Mouse (Mus musculus) brain, embryonic 18.5 days (tissue): ENCODE results near the gene Dnm3.
A peak's percentile ranks its signal among the peaks of the same experiment; 100 is the strongest.

Source experiments
- DNase-seq: peaks from one replicate; pipeline ENCODE4 v3.0.0-alpha.2; 2012; ENCODE audit warnings: low read depth, low spot score

Gene Dnm3

DNA sequence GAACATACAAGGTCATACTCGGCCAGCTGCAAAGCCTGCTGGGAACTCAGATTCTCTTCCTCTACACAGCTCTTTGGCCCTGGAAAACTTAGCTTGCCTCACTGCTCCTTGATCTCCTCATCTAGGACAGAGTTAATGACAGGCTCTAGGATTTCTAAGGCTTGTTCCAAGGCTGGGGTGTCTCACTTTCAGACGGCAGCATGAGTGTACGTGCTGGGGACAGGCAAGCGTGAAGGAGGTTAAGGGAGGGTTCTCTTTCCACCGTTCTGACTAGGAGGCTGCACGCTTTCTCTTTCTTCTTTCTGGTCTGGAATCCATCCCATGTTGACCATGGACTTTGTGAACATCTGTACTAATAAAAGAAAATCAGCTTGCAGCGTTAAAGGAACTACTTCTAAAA is 315.2 kb downstream of the Dnm3 start:
- DNase-seq, result no peak

DNA sequence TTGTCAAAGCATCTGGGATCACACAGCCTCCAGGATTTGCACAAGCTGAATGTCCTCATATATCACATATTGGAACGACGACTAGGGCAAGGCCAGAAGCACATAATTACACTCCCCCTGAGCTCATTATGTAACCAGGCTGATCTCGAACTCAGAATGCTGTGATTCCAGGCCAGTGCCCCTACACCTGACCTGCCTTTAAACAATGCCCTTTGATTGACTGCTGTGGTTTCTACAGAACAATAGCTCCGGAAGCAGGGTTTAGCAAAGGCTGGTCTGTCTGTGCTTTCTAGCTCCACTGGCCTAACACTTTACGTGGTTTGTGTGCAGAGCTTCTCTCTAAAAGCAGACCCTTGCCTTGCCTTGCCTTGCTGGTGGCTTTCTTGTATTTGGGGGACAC is 315.6 kb downstream of the Dnm3 start:
- no peak for DNase-seq

DNA sequence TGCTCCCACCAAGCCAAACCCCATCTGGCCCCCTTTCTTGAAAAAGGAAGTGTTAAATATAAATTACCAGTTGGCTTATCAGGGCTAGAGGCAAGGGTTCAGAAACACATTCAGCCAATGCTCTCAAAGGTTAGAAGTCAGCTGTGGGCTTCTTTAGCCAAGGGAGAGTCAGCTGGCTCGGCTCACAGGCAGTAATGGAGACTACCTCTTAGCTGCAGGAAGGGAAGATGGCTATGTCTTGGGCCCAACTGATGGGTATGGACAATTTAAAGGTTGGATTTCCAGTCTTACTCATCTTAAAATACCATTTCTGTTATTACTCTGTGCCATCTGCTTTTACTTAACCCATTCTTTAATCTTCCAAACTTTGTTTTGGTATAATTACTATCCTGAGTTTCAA is 317.1 kb downstream of the Dnm3 start:
- DNase-seq, result no peak

DNA sequence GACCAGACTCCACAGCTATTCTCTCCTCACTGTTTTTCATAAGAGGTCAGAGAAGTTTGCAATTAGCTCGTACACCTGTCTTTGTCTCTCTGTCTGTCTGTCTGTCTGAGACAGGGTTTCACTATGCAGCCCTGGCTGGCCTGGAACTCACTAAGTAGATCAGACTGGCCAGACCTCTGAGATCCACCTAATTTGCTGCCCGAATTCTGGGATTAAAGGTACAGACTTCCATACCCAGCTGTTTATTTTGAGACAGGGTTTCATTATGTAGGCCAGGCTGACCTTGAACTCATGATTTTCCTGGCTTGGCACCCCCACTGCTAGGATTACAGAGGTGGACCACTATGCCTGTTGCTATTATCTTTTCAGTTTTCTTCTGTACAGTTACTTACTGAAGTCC is 319.3 kb downstream of the Dnm3 start:
- no peak for DNase-seq

DNA sequence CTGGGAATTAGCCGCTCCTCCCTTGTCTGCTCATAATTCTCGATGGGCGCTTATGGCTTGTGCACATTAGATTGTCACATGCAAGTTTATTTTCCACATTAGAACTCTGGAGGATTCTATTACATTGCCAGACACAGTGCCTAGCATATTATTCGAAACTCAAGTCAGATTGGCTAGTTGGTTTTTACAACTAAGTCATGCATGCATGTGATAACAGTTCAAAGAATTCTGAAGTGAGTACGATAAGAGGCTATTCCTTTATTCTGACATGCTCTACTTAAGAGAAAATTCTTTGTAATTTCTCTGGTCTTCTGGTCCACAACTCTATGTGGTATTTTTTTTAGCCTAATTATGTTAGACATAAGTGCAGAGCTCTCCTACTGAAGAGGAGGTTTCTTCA is 320.2 kb downstream of the Dnm3 start:
- DNase-seq, result no peak

DNA sequence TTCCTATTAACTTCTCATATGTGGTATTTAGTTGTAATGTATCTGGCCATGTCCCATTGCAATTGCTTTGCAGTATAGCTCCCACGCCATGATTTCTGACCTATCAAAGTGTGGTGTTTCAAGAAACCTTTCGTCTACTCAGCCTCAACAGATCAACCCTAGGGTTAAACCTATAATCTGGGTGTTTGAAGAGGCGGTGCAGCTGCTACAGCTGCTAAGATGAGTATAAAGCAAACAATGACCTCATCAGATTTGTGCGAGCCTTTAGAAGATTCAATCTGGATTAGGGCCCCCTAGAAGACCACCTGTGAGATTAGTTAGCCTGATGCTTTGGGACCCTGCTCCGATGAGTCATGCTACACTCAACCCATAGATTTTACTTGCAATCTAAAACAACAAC is 321.0 kb downstream of the Dnm3 start:
- DNase-seq, result no peak

DNA sequence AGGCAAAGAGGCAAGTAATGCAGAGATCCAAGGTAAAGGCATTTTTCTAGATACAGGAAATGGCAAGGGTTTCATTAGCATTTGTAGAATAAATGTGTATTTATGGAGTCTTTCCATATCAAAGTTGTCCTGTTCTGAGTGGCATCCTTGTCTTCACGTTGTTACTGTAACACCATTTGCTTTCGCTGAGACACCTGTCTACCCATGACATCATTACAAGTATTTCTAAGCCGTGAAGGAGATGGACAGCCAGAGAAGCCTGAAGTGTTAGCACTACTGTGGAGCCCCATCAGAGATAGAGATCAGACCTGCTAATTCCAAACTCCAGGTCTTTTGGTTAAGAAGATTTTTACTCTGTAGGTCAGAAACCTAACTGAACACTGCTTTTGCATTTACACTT is 322.3 kb downstream of the Dnm3 start:
- no peak for DNase-seq

DNA sequence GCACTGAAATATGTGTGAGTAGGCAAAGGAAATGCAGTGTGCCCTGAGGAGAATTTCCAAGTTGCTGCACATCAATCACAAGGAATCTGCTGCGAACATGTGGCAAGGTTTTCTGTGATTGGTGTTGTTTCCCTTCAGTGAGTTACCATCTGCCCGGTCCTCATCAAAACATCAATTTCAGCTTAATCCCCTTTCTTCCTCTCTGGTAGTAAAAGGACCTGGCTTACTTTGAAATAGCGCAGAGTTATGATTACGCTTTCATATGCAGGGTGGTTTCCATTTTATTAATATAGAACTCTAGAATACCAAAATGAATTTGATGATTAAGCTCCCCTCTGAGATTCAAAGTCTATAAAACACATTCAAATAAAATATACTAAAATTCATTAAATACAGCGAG is 324.7 kb downstream of the Dnm3 start:
- no peak for DNase-seq

DNA sequence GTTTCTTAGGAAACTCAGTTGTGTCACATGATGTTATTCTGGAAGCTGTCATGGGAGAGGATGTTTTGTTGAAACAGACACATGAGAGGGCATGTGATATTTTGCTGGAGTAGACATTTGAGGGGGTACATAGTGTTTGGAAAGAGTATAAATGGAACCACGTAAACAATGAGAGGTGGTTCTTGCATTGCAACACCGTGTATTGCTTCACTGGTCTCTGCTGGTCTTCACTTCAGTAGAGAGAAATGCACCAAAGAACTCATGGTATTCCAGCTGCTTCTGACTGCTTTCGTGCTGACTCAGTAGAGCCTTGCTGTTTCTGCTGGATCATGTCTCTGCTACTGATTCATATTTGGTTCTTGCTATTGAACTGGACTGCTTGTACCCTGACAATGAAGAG is 328.1 kb downstream of the Dnm3 start:
- DNase-seq, result no peak

DNA sequence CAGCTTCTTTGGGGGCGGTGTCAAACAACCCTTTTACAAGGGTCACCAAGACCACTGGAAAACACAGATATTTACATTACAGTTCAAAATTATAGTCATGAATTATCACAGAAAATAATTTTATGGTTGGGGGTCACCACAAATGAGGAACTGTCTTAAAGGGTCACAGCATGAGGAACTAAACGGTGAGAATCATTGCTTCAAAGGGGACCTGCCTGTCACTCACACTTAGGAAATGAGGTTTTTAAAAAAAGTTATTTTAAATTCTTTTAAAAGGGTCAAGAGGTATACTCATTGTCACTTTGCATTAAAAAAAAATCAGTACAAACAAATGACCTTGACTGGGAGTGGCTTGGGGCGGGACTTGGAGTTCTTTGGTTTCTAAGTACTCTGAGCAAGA is 330.3 kb downstream of the Dnm3 start:
- no peak for DNase-seq

DNA sequence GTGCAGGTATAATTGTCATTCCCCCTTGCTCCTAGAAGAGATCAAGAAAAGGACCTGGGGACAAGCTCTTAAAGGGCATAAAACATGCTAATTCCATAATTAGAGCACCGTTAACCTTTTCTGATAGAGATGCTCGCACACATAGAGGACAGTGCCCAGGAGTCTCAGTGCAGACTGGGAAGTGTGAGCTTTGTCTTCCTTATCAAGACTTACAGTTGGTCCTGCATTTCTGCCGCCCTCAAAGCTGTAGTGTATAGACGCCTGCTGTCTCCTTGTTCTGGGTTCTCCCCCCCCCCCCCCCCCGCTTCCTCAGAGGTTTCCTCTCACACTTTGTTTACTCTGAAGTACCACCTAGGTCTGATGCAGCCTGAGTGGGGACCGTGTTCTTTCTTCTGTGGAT is 332.1 kb downstream of the Dnm3 start:
- DNase-seq, result no peak

DNA sequence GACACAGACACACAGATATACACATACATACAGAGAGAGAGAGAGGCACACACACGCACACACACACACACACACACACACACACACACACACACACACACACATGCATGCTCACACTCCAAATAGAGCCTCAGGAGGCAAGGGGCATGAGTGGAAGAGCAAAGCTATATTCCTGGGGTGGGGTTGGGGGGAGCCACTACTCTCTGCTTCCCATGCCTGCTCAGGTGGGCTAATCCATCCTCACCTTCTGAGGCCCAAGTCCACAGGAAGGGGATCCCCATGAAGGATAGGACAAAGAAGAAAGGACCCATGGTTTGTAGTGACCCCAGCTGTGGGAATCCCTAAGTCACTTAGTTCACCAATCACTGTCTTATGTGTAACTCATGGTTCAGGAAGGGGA is 332.8 kb downstream of the Dnm3 start:
- no peak for DNase-seq

DNA sequence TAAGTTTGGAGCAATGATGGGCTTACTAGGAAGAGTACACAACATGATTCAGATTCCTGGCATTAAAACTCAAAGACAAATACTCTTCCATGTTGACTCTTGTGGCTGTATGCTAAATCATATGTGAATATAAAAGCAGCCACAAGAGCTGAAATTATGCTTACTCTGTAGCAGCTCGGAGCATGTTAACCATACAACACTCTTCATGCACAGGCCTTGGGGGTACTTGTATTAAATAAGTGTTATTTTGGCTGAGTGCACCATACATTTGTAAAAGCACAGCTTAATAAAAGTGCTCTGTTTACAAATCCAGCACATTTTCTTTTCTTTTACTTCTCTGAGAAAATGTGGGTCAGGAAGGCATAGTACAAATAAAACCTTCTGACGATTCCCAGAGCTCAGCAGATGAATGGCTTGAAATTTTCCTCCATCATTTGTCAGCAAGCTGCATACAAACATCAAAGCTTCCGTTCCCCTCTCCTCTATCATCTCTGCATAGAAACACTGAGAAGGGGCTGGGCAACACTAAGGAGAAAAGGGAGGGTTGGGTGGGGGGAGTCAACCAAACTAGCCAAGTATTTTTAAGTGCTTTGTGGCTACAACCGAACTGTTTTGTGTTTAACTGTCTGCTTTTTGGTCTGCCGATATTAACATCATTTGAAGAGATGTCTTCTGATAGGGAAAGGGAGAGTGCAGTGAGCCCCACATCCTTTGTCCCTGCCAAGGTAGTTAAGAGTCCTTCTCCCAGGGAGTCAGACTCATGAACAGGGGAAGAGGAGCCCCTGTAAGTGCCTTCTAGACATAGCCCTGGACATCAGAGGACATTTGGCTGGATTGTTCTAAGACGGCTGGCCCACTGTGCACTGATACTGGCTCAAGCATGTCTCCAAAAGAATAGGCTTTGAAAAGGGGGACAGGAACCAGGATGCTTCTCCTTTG is 333.6 kb downstream of the Dnm3 start:
- DNase-seq, result no peak

DNA sequence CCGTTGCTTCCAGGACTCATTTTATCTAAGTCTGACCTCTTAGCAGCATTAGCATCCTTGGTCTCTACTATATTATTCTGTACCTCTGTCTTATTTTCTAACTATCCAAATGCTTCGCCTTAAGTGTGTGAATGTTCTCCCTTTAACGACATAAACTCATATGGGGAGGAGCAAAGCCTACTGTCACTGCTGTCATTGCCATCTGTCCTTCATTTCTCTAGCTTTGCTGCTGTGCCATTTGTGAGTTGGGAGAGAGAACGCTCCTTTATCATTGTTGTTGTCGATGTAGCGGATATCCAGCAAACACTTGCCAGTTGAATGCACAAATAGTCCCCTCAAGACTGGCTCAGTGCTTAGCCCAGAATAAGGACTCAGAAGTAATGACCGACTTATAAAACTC is 335.5 kb downstream of the Dnm3 start:
- DNase-seq, result no peak

DNA sequence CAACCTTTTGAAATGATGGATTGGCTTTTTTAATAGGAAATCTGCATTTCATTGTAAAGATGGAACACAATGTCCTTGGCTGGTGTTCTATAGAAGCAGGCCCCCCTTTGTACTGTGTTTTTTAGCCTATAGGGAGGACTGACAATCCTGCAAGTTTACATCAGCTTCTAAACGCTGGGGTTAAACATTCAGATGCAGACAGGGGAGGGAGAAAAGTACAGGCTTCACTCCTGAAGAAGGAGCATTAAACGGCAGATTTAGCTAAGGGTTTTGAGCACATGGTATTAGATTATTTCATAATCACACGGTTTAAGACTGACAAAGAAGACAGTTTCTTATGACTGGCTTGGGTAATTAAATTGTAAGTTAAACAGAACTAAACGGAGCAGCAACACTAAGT is 341.5 kb downstream of the Dnm3 start:
- DNase-seq, result no peak

DNA sequence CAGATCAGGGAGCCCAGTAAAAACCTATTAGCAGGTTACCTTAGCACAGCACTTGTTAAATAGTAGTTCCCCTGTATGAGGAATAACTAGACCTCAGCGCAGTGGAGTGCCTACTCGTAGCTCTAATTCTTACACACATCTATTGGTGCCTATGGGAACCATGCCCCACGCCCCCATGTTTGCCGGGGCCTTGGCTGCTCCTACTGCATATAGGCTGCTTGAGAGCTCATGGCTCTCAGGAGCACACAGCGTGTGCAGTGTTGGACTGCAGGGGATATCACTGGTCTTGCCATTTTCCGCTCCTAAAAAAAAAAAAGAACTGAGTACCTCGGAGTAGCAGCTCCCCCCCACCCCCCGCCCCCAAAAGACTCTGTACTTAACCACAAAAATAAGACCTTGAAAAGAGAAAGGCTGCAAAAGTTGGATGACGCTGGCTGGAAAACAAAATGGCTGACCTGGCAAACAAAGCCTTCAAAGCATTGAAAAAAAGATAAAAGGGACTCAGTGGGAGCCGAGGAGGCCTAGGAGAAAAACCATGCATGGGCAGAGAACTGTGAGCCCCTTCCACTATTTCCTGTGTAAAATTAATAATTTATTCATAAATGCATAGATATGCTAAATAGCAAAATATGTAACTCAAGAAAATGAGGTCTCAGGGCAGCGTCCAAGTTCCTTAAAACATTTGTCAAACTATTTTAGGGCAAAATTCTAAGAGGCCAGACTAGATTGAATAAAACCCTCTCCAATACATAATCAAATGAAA is 342.2 kb downstream of the Dnm3 start:
- no peak for DNase-seq

DNA sequence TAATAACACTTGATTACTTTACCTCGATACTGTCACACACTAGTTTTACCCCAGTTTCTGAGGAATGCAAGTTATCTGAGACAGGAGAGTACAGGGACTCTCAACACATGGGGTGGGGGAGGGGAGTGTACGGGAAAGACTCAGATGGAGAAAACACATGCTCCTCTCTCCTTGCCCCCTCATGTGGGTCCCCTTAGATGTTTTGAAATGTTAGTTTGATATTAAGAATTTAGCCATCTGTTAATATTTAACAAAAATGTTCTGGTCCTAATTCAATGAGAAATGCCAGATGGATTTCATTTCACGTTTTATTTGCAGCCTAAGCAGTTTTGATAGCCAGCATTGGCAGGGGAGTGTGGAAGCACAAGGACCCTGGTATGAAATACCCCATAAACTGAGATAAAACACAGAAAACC is 343.2 kb downstream of the Dnm3 start:
- peak; percentile 20 for DNase-seq

DNA sequence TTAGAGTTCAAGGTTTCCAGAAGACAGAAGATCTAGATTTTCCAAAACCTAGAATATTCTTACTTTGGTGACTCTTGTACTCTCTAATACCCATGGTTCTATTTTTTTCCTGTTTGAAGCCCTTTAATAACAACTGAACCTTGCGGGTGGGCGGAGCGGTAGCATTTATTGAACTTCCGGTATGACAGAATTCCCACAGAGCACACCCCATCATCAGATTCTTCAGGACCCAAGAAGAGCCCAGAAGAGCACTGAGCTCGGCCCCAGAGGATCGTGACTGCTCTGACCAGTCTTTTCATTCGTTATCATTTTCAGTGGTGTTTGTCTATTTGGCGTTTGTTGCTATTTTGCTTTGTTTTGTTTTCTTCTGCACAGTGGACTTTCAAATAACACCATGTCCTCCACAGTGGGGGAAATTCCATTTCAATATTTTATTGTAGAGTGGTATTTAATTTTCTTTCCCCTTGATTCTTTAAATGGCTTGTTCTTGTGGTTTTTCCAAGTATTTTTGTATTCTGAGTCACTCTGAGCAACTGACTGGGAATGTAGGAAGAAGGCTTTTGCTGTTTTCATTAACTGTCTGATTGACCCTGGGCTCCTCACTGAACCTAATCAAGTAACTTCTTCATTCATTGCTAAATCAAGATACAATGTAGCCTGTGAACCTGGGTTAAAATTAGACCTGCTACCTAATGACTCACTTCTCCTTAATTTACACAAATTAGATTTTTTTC is 344.8 kb downstream of the Dnm3 start:
- DNase-seq, result no peak

DNA sequence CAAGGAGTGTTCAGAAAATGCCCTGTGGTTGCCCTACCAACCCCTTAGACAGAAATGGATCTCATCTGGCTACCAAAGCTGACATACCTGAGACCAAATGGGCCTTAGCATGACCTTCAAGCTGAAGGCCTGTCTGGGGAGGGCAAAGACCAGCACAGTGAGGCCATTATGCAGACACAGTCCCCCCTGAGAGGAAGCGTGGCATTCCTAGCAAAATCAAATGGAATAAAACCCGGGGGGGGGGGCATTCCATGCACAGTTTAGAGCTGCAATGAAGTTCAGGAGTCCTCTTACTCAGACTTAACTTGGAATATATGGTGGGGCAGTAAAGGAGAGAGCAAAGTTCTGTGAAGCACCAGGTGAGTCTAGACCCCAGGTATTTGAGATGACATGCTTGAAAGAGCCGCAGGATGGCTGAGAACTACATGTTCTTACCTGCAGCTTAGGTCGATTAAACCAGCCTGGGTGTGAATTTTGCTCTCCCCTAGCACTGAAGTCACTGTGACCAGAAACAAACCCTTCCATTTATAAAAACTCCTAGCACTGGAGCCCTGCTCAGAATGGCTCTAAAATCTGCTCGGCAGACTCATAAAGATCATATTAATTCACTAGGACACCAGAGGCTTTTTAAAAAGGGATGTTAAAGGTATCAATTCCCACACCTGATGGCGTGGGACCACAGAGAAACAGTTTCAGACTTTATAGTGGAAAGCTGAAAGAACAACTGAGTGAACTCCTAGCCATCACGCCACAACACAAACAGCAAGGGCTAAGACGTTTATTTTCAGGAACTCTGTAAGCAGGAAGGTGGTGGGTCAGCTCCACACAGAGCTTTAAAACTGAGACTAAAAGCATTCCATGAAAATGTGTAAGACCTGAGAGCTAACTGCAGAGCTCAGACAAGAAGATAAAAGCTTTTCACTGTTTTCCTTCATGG is 350.7 kb downstream of the Dnm3 start:
- DNase-seq, result no peak

DNA sequence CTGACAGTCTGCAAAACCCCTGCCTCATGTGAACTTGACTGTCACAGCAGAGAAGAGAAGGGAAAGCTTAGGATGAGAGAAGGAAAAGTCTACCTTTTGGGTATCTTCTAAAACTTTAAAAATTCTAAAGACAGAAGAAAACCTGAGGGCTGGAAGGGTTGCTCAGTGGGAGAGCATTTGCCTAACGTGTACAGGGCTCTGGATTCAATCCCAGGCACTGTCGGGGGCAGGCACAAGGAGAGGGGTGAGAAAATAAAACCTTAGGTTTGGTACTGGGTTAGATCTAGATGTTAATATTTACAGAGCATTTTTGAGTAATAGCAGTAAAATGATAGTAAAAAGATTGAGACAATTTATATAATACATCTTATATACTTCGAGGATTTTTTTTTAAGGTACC is 353.4 kb downstream of the Dnm3 start:
- no peak for DNase-seq
